Comparison of ENCODE assay signal across 10 mouse cellular contexts in genomic region chr2:27423596-27423995, GRCm38 (mm10). TPM values are rescaled to one million over a fixed set of nuclear protein-coding genes. Genes with fewer than 3 reads are reported as not detected.
DNase-seq lines count a peak whose midpoint lies in the region; ATAC-seq lines count a peak whose summit lies in the region.
"Had no signal": no experiment of that assay in that cellular context is flagged by ENCODE, and none has a peak within 500 bp of the region (broad histone marks: within the 10 kb centered on the region; RNA-seq: fewer than 3 reads in every experiment).

No protein-coding gene starts in this region.

- H3K4me3 ChIP-seq in limb, embryonic 13.5 days: 0 out of 2 replicates have a peak overlapping the region, but pooled peaks have one; percentile 7
- H3K4me3 ChIP-seq in stomach, embryonic 14.5 days (ENCODE audit: low read depth, low read length): no peak overlapping the region
- H3K4me3 ChIP-seq: liver, embryonic 15.5 days had no signal

- H3K36me3 ChIP-seq in limb, embryonic 13.5 days: no peaks in the 10 kb centered on the region
- H3K36me3 ChIP-seq in stomach, embryonic 14.5 days (ENCODE audit: control insufficient read depth, insufficient read depth, low read length): no peaks in the 10 kb centered on the region
- H3K36me3 ChIP-seq: liver, embryonic 15.5 days had no signal

- no peak for ATAC-seq in limb, embryonic 13.5 days (ENCODE audit: low FRiP score, low read depth)
- ATAC-seq in stomach, embryonic 14.5 days (ENCODE audit: insufficient number of reproducible peaks, insufficient read depth, low FRiP score, low read depth): no peak
- ATAC-seq in cerebellum, adult (ENCODE audit: insufficient number of reproducible peaks, low FRiP score, low TSS enrichment): no peak

- H3K27me3 ChIP-seq in limb, embryonic 13.5 days: no peaks in the 10 kb centered on the region
- H3K27me3 ChIP-seq in stomach, embryonic 14.5 days (ENCODE audit: control insufficient read depth, insufficient read depth, low read length): no peaks in the 10 kb centered on the region

- H3K4me1 ChIP-seq in limb, embryonic 13.5 days: peaks cover 54% of the 10 kb centered on the region
- H3K4me1 ChIP-seq in stomach, embryonic 14.5 days (ENCODE audit: control insufficient read depth, insufficient read depth, low read length): peaks cover 50% of the 10 kb centered on the region

- no peak overlapping the region for H3K27ac ChIP-seq in limb, embryonic 13.5 days
- peak overlapping the region; percentile 27; the same call in 1 of the 2 replicates for H3K27ac ChIP-seq in stomach, embryonic 14.5 days (ENCODE audit: low read length)
- H3K27ac ChIP-seq: liver, embryonic 15.5 days had no signal

- no peak overlapping the region for H3K9ac ChIP-seq in limb, embryonic 13.5 days
- H3K9ac ChIP-seq in stomach, embryonic 14.5 days (replicated peaks; ENCODE audit: low read depth, low read length): no peak overlapping the region
- H3K9ac ChIP-seq: liver, embryonic 15.5 days had no signal

- peak; percentile 20 to 31 for DNase-seq in lung, adult 18-20 months
- no peak for DNase-seq in lung, postnatal 14 days
- DNase-seq in heart, postnatal 25 days (ENCODE audit: low spot score): peak; percentile 51
- DNase-seq in layer of hippocampus, adult 18-20 months (ENCODE audit: low spot score in 2 of 2): no peak
- no peak for DNase-seq in spleen, postnatal 14 days (ENCODE audit: low spot score in 2 of 2)
- DNase-seq: cerebellum, adult 9-10 months had no signal

- H3K9me3 ChIP-seq in limb, embryonic 13.5 days: no peaks in the 10 kb centered on the region
- no peaks in the 10 kb centered on the region for H3K9me3 ChIP-seq in stomach, embryonic 14.5 days (ENCODE audit: control insufficient read depth, low read depth, low read length)
- H3K9me3 ChIP-seq: liver, embryonic 15.5 days had no signal

- peak overlapping the region; percentile 85 for H3K4me2 ChIP-seq in limb, embryonic 13.5 days (replicated peaks)
- peak overlapping the region; percentile 95; the same call in 1 of the 2 replicates for H3K4me2 ChIP-seq in stomach, embryonic 14.5 days (replicated peaks; ENCODE audit: low read depth, low read length)

- intact Hi-C loops in heart, postnatal 25 days (cut with DNase I): no loop called here

- 44% methylated on average over 7 of the region's 7 CpGs for WGBS in limb, embryonic 13.5 days
- 56% methylated on average over 7 of the region's 7 CpGs for WGBS in stomach, embryonic 14.5 days

RNA-seq across cellular contexts. Expression of gene Vav2, which starts 3.2 kb away (rescaled TPM):
- 10 to 100 TPM; 12.7 to 13.6 TPM for total RNA-seq in heart, postnatal 25 days (2021)
- 4.9 and 5.7 TPM in 2 replicates for polyA plus RNA-seq in limb, embryonic 13.5 days (2015; fragmentation: Nextera tagmentation; extraction: Ambion mirVana)
- polyA plus RNA-seq in stomach, embryonic 14.5 days (2014; fragmentation: Nextera tagmentation; extraction: Ambion mirVana): 7.6 and 8.0 TPM in 2 replicates
- 1 to 10 TPM; 7.8 to 9.2 TPM for total RNA-seq in layer of hippocampus, adult 18-20 months (2021)

RNA-seq across cellular contexts. Expression of gene Brd3os, which starts 18.5 kb away (rescaled TPM):
- total RNA-seq in heart, postnatal 25 days (2021): 1 to 10 TPM in 1 of 2 experiments, under 1 TPM in 1; 0.70 to 1.3 TPM
- 14.8 and 15.5 TPM in 2 replicates for polyA plus RNA-seq in limb, embryonic 13.5 days (2015; fragmentation: Nextera tagmentation; extraction: Ambion mirVana)
- 11.0 and 11.5 TPM in 2 replicates for polyA plus RNA-seq in stomach, embryonic 14.5 days (2014; fragmentation: Nextera tagmentation; extraction: Ambion mirVana)
- 10 to 100 TPM; 21.6 to 24.3 TPM for total RNA-seq in layer of hippocampus, adult 18-20 months (2021)

Comparison
In these comparisons a context has a peak if more than half of its experiments do, and no peak if none do; other contexts are left out.
1. DNase-seq: peak in lung, adult 18-20 months (2 of 2) and heart, postnatal 25 days (single experiment); none in lung, postnatal 14 days (single experiment), layer of hippocampus, adult 18-20 months (0 of 2) and spleen, postnatal 14 days (0 of 2).
2. RNA of gene Brd3os, which starts 18.5 kb away (total RNA-seq): 21.6 to 24.3 TPM in layer of hippocampus, adult 18-20 months; 0.70 to 1.3 TPM in heart, postnatal 25 days; every median in the first group is over 4 times any median in the second.